Mouse (Mus musculus): ENCODE results near the gene Grid1. TPM values are rescaled to one million over a fixed set of nuclear protein-coding genes. Genes with fewer than 3 reads are reported as not detected.

Gene Grid1
- polyA plus RNA-seq, 1 experiment from 2014 or later, result 0.26 TPM

- ATAC-seq (replicated peaks; ENCODE audit: extremely low read depth, insufficient read depth, low FRiP score), result no peak
- Histone ChIP-seq H3K4me2 (ENCODE audit: low read depth, low read length) (no peak overlapping the region), H3K4me3 (ENCODE audit: low read length) (no peak overlapping the region), H3K9me3 (replicated peaks; ENCODE audit: control insufficient read depth, low read length) (no peaks in the 10 kb centered on the region), H3K4me1 (ENCODE audit: control insufficient read depth, insufficient read depth, low read length) (no peaks in the 10 kb centered on the region), H3K27me3 (ENCODE audit: control insufficient read depth, insufficient read depth, low read length) (no peaks in the 10 kb centered on the region), H3K9ac (ENCODE audit: low read length) (no peak overlapping the region), H3K27ac (ENCODE audit: low read length) (no peak overlapping the region), H3K36me3 (ENCODE audit: control insufficient read depth, insufficient read depth) (no peaks in the 10 kb centered on the region)
- WGBS, result 81% methylated on average over 4 of the region's 4 CpGs
These were observed 378.5 kb downstream of the Grid1 start for GRCm38 (mm10) chr14:35198447-35198846.

- H3K27me3 ChIP-seq (ENCODE audit: control insufficient read depth, insufficient read depth, low read length), result no peaks in the 10 kb centered on the region
- no peak overlapping the region for H3K9ac ChIP-seq (ENCODE audit: low read length)
- H3K36me3 ChIP-seq (ENCODE audit: control insufficient read depth, insufficient read depth), result no peaks in the 10 kb centered on the region
- no peaks in the 10 kb centered on the region for H3K4me1 ChIP-seq (ENCODE audit: control insufficient read depth, insufficient read depth, low read length)
- no peak for ATAC-seq (replicated peaks; ENCODE audit: extremely low read depth, insufficient read depth, low FRiP score)
- no peak overlapping the region for H3K4me2 ChIP-seq (ENCODE audit: low read depth, low read length)
- H3K9me3 ChIP-seq (replicated peaks; ENCODE audit: control insufficient read depth, low read length), result no peaks in the 10 kb centered on the region
- no peak overlapping the region for H3K27ac ChIP-seq (ENCODE audit: low read length)
- WGBS, result 83% methylated on average over 6 of the region's 6 CpGs
- H3K4me3 ChIP-seq (ENCODE audit: low read length), result no peak overlapping the region
These were observed 379.0 kb downstream of the Grid1 start for GRCm38 (mm10) chr14:35198899-35199298.

- Histone ChIP-seq H3K9ac (ENCODE audit: low read length) (no peak overlapping the region), H3K4me3 (ENCODE audit: low read length) (no peak overlapping the region), H3K36me3 (ENCODE audit: control insufficient read depth, insufficient read depth) (no peaks in the 10 kb centered on the region), H3K27ac (ENCODE audit: low read length) (no peak overlapping the region), H3K27me3 (ENCODE audit: control insufficient read depth, insufficient read depth, low read length) (no peaks in the 10 kb centered on the region), H3K9me3 (replicated peaks; ENCODE audit: control insufficient read depth, low read length) (no peaks in the 10 kb centered on the region), H3K4me1 (ENCODE audit: control insufficient read depth, insufficient read depth, low read length) (no peaks in the 10 kb centered on the region), H3K4me2 (ENCODE audit: low read depth, low read length) (no peak overlapping the region)
- no peak for ATAC-seq (replicated peaks; ENCODE audit: extremely low read depth, insufficient read depth, low FRiP score)
- 56% methylated on average over 6 of the region's 6 CpGs for WGBS
These were observed 389.5 kb downstream of the Grid1 start for GRCm38 (mm10) chr14:35209444-35209843.

GRCm38 (mm10) chr14:35219021-35219420 is 399.1 kb downstream of the Grid1 start:
- ATAC-seq (replicated peaks; ENCODE audit: extremely low read depth, insufficient read depth, low FRiP score), result no peak

GRCm38 (mm10) chr14:35222196-35222595 is 402.3 kb downstream of the Grid1 start:
- H3K27me3 ChIP-seq (ENCODE audit: control insufficient read depth, insufficient read depth, low read length), result no peaks in the 10 kb centered on the region
- no peaks in the 10 kb centered on the region for H3K4me1 ChIP-seq (ENCODE audit: control insufficient read depth, insufficient read depth, low read length)
- H3K4me2 ChIP-seq (ENCODE audit: low read depth, low read length), result no peak overlapping the region
- H3K36me3 ChIP-seq (ENCODE audit: control insufficient read depth, insufficient read depth), result no peaks in the 10 kb centered on the region
- no peaks in the 10 kb centered on the region for H3K9me3 ChIP-seq (replicated peaks; ENCODE audit: control insufficient read depth, low read length)
- no peak for ATAC-seq (replicated peaks; ENCODE audit: extremely low read depth, insufficient read depth, low FRiP score)
- no peak overlapping the region for H3K4me3 ChIP-seq (ENCODE audit: low read length)
- H3K9ac ChIP-seq (ENCODE audit: low read length), result no peak overlapping the region
- H3K27ac ChIP-seq (ENCODE audit: low read length), result no peak overlapping the region
- WGBS, result 73% methylated on average over 2 of the region's 2 CpGs

More at GRCm38 (mm10) chr14:35219021-35219420, 399.1 kb downstream of the Grid1 start:
- WGBS, result 79% methylated on average over 4 of the region's 4 CpGs
- H3K27me3 ChIP-seq (ENCODE audit: control insufficient read depth, insufficient read depth, low read length), result no peaks in the 10 kb centered on the region
- H3K4me2 ChIP-seq (ENCODE audit: low read depth, low read length), result no peak overlapping the region
- no peak overlapping the region for H3K4me3 ChIP-seq (ENCODE audit: low read length)
- H3K36me3 ChIP-seq (ENCODE audit: control insufficient read depth, insufficient read depth), result no peaks in the 10 kb centered on the region
- H3K9me3 ChIP-seq (replicated peaks; ENCODE audit: control insufficient read depth, low read length), result no peaks in the 10 kb centered on the region
- no peaks in the 10 kb centered on the region for H3K4me1 ChIP-seq (ENCODE audit: control insufficient read depth, insufficient read depth, low read length)
- no peak overlapping the region for H3K9ac ChIP-seq (ENCODE audit: low read length)
- H3K27ac ChIP-seq (ENCODE audit: low read length), result no peak overlapping the region

- H3K36me3 ChIP-seq (ENCODE audit: control insufficient read depth, insufficient read depth), result no peaks in the 10 kb centered on the region
- H3K27me3 ChIP-seq (ENCODE audit: control insufficient read depth, insufficient read depth, low read length), result no peaks in the 10 kb centered on the region
- no peaks in the 10 kb centered on the region for H3K9me3 ChIP-seq (replicated peaks; ENCODE audit: control insufficient read depth, low read length)
- no peak for ATAC-seq (replicated peaks; ENCODE audit: extremely low read depth, insufficient read depth, low FRiP score)
- no peak overlapping the region for H3K4me3 ChIP-seq (ENCODE audit: low read length)
- no peak overlapping the region for H3K9ac ChIP-seq (ENCODE audit: low read length)
- no peak overlapping the region for H3K27ac ChIP-seq (ENCODE audit: low read length)
- no peak overlapping the region for H3K4me2 ChIP-seq (ENCODE audit: low read depth, low read length)
- 82% methylated on average over 5 of the region's 5 CpGs for WGBS
- H3K4me1 ChIP-seq (ENCODE audit: control insufficient read depth, insufficient read depth, low read length), result no peaks in the 10 kb centered on the region
These were observed 407.7 kb downstream of the Grid1 start for GRCm38 (mm10) chr14:35227581-35227980.

- Histone ChIP-seq H3K4me2 (ENCODE audit: low read depth, low read length) (no peak overlapping the region), H3K27me3 (ENCODE audit: control insufficient read depth, insufficient read depth, low read length) (no peaks in the 10 kb centered on the region), H3K9ac (ENCODE audit: low read length) (no peak overlapping the region), H3K27ac (ENCODE audit: low read length) (no peak overlapping the region), H3K4me1 (ENCODE audit: control insufficient read depth, insufficient read depth, low read length) (no peaks in the 10 kb centered on the region), H3K36me3 (ENCODE audit: control insufficient read depth, insufficient read depth) (no peaks in the 10 kb centered on the region), H3K9me3 (replicated peaks; ENCODE audit: control insufficient read depth, low read length) (no peaks in the 10 kb centered on the region), H3K4me3 (ENCODE audit: low read length) (no peak overlapping the region)
- ATAC-seq (replicated peaks; ENCODE audit: extremely low read depth, insufficient read depth, low FRiP score), result no peak
These were observed 411.5 kb downstream of the Grid1 start for GRCm38 (mm10) chr14:35231384-35231783.

GRCm38 (mm10) chr14:35242882-35243281 is 423.0 kb downstream of the Grid1 start:
- Histone ChIP-seq H3K4me2 (ENCODE audit: low read depth, low read length) (no peak overlapping the region), H3K36me3 (ENCODE audit: control insufficient read depth, insufficient read depth) (no peaks in the 10 kb centered on the region), H3K4me3 (ENCODE audit: low read length) (no peak overlapping the region), H3K27me3 (ENCODE audit: control insufficient read depth, insufficient read depth, low read length) (no peaks in the 10 kb centered on the region), H3K4me1 (ENCODE audit: control insufficient read depth, insufficient read depth, low read length) (no peaks in the 10 kb centered on the region), H3K27ac (ENCODE audit: low read length) (no peak overlapping the region), H3K9ac (ENCODE audit: low read length) (no peak overlapping the region), H3K9me3 (replicated peaks; ENCODE audit: control insufficient read depth, low read length) (peaks cover 4% of the 10 kb centered on the region; the same call in 1 of the 2 replicates)
- no peak for ATAC-seq (replicated peaks; ENCODE audit: extremely low read depth, insufficient read depth, low FRiP score)
- 83% methylated on average over 6 of the region's 6 CpGs for WGBS

- H3K9me3 ChIP-seq (replicated peaks; ENCODE audit: control insufficient read depth, low read length), result peaks cover 4% of the 10 kb centered on the region; the same call in 1 of the 2 replicates
- no peaks in the 10 kb centered on the region for H3K36me3 ChIP-seq (ENCODE audit: control insufficient read depth, insufficient read depth)
- H3K27me3 ChIP-seq (ENCODE audit: control insufficient read depth, insufficient read depth, low read length), result no peaks in the 10 kb centered on the region
- no peak overlapping the region for H3K9ac ChIP-seq (ENCODE audit: low read length)
- no peak for ATAC-seq (replicated peaks; ENCODE audit: extremely low read depth, insufficient read depth, low FRiP score)
- no peak overlapping the region for H3K4me3 ChIP-seq (ENCODE audit: low read length)
- WGBS, result 65% methylated on average over 7 of the region's 7 CpGs
- no peaks in the 10 kb centered on the region for H3K4me1 ChIP-seq (ENCODE audit: control insufficient read depth, insufficient read depth, low read length)
- H3K27ac ChIP-seq (ENCODE audit: low read length), result no peak overlapping the region
- no peak overlapping the region for H3K4me2 ChIP-seq (ENCODE audit: low read depth, low read length)
These were observed 425.1 kb downstream of the Grid1 start for GRCm38 (mm10) chr14:35244776-35245548.
